Mouse (Mus musculus): Measurements from ENCODE around the gene 1110017D15Rik. TPM values are rescaled to one million over a fixed set of nuclear protein-coding genes. Genes with fewer than 3 reads are reported as not detected.

Gene 1110017D15Rik
- polyA plus RNA-seq, 1 experiment from 2014 or later, result 0.65 TPM

DNA sequence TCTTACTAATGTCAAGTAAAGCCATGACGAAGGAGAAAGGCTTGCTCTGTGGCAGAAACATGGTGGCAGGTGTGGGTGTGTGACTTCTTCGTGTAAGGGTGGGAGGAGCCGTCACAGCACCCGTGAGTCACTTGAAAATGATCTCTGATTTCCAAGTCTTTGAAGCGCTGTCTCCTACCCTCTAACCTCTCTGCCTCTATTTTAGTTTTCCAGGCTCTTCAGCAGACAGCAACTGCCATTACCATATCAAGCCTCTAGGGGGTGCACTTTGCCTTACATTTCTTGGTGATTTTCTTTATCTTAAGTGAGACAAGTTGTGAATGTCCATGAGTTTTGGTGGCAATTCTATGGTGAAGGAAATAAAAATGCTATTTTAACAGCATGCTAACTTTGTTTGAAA is 5.7 kb upstream of the 1110017D15Rik start:
- no peaks in the 10 kb centered on the region; the same call in none of the 2 replicates for H3K27me3 ChIP-seq (ENCODE audit: control insufficient read depth, insufficient read depth, low read length)
- WGBS, result 40% methylated on average over 5 of the region's 5 CpGs
- H3K9ac ChIP-seq (ENCODE audit: low read length), result no peak overlapping the region
- H3K4me2 ChIP-seq (ENCODE audit: low read depth, low read length), result no peak overlapping the region
- no peaks in the 10 kb centered on the region for H3K4me1 ChIP-seq (ENCODE audit: control insufficient read depth, insufficient read depth, low read length)
- no peak for ATAC-seq (ENCODE audit: insufficient read depth, low FRiP score)
- H3K36me3 ChIP-seq (ENCODE audit: control insufficient read depth, insufficient read depth, low read length), result no peaks in the 10 kb centered on the region
- no peak overlapping the region for H3K4me3 ChIP-seq (replicated peaks; ENCODE audit: low read length)
- H3K9me3 ChIP-seq (replicated peaks; ENCODE audit: control insufficient read depth, low read length), result no peaks in the 10 kb centered on the region
- H3K27ac ChIP-seq (ENCODE audit: low read length), result no peak overlapping the region

DNA sequence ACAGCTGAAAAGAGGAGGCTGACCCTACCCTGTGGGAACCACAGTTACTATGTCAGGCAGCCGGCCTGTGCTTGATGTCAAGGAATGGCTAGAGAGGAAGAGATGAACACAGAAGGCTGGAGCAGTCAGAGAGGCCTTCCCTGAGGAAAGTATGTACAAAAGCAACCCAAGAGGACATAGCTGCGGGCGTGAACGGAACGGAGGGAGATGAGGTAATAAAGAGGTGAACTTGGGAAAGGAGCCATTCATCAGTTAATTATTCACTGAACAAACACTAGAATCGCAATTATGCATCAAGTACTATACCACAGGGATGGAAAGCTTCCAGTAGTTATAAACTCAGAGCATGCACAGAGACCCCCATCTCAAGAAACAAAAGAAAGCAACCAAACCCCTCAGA is 5.0 kb upstream of the 1110017D15Rik start:
- no peak overlapping the region for H3K27ac ChIP-seq (ENCODE audit: low read length)
- no peak overlapping the region for H3K4me2 ChIP-seq (ENCODE audit: low read depth, low read length)
- no peak overlapping the region for H3K9ac ChIP-seq (ENCODE audit: low read length)
- no peaks in the 10 kb centered on the region for H3K4me1 ChIP-seq (ENCODE audit: control insufficient read depth, insufficient read depth, low read length)
- 83% methylated on average over 6 of the region's 6 CpGs for WGBS
- H3K4me3 ChIP-seq (replicated peaks; ENCODE audit: low read length), result no peak overlapping the region
- H3K36me3 ChIP-seq (ENCODE audit: control insufficient read depth, insufficient read depth, low read length), result no peaks in the 10 kb centered on the region
- H3K27me3 ChIP-seq (ENCODE audit: control insufficient read depth, insufficient read depth, low read length), result no peaks in the 10 kb centered on the region; the same call in none of the 2 replicates
- no peak for ATAC-seq (ENCODE audit: insufficient read depth, low FRiP score)
- no peaks in the 10 kb centered on the region for H3K9me3 ChIP-seq (replicated peaks; ENCODE audit: control insufficient read depth, low read length)

DNA sequence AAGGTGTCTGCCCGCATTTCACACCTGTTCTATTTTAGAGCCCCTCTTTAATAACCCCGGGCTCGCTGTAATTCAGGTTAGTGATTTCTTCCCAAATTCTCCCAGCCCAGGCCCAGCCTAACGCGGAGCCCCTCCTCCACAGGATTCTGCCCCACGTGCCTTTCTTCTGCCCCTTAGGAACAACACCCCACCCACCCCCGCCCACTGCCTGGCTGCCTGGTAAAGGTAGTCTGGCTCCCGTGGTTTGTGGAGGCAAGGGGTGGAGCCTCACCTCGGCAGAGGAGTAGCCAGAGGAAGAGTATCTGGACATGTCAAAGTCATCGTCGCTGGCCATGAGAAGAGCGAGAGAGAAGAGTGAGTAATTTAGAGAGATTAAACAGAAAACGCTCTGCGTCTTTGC is 3.5 kb upstream of the 1110017D15Rik start:
- no peak overlapping the region for H3K4me3 ChIP-seq (replicated peaks; ENCODE audit: low read length)
- no peak overlapping the region; the same call in 1 of the 2 replicates for H3K9ac ChIP-seq (ENCODE audit: low read length)
- no peak overlapping the region for H3K27ac ChIP-seq (ENCODE audit: low read length)
- H3K4me2 ChIP-seq (ENCODE audit: low read depth, low read length), result no peak overlapping the region
- 28% methylated on average over 14 of the region's 14 CpGs for WGBS
- no peaks in the 10 kb centered on the region for H3K4me1 ChIP-seq (ENCODE audit: control insufficient read depth, insufficient read depth, low read length)
- no peaks in the 10 kb centered on the region for H3K9me3 ChIP-seq (replicated peaks; ENCODE audit: control insufficient read depth, low read length)
- no peak for ATAC-seq (ENCODE audit: insufficient read depth, low FRiP score)
- H3K36me3 ChIP-seq (ENCODE audit: control insufficient read depth, insufficient read depth, low read length), result no peaks in the 10 kb centered on the region
- no peaks in the 10 kb centered on the region; the same call in none of the 2 replicates for H3K27me3 ChIP-seq (ENCODE audit: control insufficient read depth, insufficient read depth, low read length)

DNA sequence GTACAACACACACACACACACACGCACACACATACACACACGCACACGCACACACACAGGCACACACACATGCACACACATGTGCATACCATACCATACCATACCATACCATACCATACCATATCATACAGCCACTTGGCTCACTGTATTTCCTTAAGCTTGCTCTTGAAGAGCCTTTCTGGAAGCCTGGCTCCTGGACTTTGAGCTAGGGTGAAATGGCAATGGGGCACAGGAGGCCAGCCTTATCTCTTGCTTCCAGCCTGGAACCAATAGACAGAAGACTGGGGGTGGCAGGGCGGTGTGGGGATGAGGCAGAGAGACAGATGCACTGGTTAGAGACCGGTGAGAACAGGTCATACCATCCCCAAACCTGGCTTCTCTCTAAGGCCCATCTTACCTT is 2.1 kb upstream of the 1110017D15Rik start:
- Histone ChIP-seq H3K27ac (ENCODE audit: low read length) (no peak overlapping the region), H3K4me3 (replicated peaks; ENCODE audit: low read length) (no peak overlapping the region), H3K36me3 (ENCODE audit: control insufficient read depth, insufficient read depth, low read length) (no peaks in the 10 kb centered on the region), H3K9me3 (replicated peaks; ENCODE audit: control insufficient read depth, low read length) (no peaks in the 10 kb centered on the region), H3K9ac (ENCODE audit: low read length) (no peak overlapping the region), H3K27me3 (ENCODE audit: control insufficient read depth, insufficient read depth, low read length) (no peaks in the 10 kb centered on the region; the same call in none of the 2 replicates), H3K4me2 (ENCODE audit: low read depth, low read length) (no peak overlapping the region), H3K4me1 (ENCODE audit: control insufficient read depth, insufficient read depth, low read length) (no peaks in the 10 kb centered on the region)
- WGBS, result 92% methylated on average over 5 of the region's 5 CpGs
- ATAC-seq (ENCODE audit: insufficient read depth, low FRiP score), result no peak

DNA sequence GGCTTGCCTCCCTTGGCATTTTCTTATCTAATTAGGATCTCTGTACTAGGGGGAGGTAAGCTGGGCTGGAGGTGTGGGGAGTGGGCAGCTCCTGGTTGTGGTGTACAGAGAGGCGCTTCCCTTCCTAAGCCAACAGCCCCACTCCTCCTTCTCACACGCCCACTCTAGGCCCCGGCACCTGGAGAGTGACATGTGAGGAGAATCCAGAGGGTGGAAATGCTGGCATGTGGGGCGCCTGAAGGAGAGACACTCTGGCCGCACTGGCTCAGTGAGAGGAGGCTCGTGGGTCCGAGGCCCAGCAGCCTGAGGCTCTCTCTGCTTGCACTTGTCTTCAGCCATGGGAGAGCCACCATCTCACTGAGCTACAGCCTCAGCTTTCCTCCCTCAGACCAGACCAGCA is 1.2 kb upstream of the 1110017D15Rik start:
- Histone ChIP-seq H3K9ac (ENCODE audit: low read length) (no peak overlapping the region), H3K4me3 (replicated peaks; ENCODE audit: low read length) (no peak overlapping the region), H3K4me2 (ENCODE audit: low read depth, low read length) (no peak overlapping the region), H3K4me1 (ENCODE audit: control insufficient read depth, insufficient read depth, low read length) (no peaks in the 10 kb centered on the region), H3K27ac (ENCODE audit: low read length) (no peak overlapping the region), H3K36me3 (ENCODE audit: control insufficient read depth, insufficient read depth, low read length) (no peaks in the 10 kb centered on the region), H3K9me3 (replicated peaks; ENCODE audit: control insufficient read depth, low read length) (no peaks in the 10 kb centered on the region), H3K27me3 (ENCODE audit: control insufficient read depth, insufficient read depth, low read length) (no peaks in the 10 kb centered on the region; the same call in 1 of the 2 replicates)
- no peak for ATAC-seq (ENCODE audit: insufficient read depth, low FRiP score)
- WGBS, result 73% methylated on average over 7 of the region's 7 CpGs

DNA sequence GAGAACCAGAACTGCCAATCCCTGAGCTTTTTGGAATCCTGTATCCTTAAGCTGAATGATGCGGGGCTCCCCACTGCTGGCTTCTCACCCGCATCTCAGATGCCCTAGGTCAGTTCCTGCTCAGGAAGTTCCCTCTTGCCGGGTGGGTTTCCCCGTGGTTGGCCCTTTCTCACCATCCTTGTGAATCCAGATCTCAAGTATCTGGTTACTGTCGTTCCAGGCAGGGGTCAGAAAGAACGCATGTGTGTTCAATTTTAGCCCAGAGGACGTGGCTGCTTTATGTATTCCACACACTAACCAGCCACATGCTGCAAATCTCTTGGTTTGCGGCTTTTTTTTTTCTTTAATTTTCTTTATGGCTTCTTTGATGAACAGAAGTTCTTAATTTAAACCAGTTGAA is 3.4 kb downstream of the 1110017D15Rik start:
- 22% methylated on average over 8 of the region's 8 CpGs for WGBS
- Histone ChIP-seq H3K27me3 (ENCODE audit: control insufficient read depth, insufficient read depth, low read length) (no peaks in the 10 kb centered on the region; the same call in 1 of the 2 replicates), H3K4me3 (replicated peaks; ENCODE audit: low read length) (no peak overlapping the region), H3K27ac (ENCODE audit: low read length) (no peak overlapping the region), H3K4me2 (ENCODE audit: low read depth, low read length) (no peak overlapping the region), H3K9me3 (replicated peaks; ENCODE audit: control insufficient read depth, low read length) (no peaks in the 10 kb centered on the region), H3K36me3 (ENCODE audit: control insufficient read depth, insufficient read depth, low read length) (no peaks in the 10 kb centered on the region), H3K9ac (ENCODE audit: low read length) (no peak overlapping the region), H3K4me1 (ENCODE audit: control insufficient read depth, insufficient read depth, low read length) (no peaks in the 10 kb centered on the region)
- no peak for ATAC-seq (ENCODE audit: insufficient read depth, low FRiP score)

DNA sequence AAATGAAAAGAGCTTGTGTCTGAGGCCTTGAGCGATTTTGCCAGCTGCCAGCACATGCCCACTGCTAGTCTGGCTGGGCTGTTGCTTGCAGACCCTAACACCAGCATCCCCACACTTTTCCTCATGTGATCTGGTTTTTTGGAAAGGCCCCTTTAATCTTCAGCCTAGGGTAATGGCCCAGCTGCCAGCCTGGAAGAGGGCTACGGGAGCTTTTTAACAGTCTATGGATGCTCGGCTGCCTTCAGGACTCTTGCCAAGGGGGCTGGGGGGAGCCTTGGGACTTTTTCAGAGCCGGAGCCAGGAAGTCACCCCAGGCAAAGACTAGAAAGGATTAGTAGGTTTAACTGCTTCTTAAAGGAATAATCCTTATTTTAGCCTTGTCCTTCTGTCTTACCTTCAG is 3.8 kb downstream of the 1110017D15Rik start:
- 44% methylated on average over 4 of the region's 4 CpGs for WGBS
- H3K9me3 ChIP-seq (replicated peaks; ENCODE audit: control insufficient read depth, low read length), result no peaks in the 10 kb centered on the region

DNA sequence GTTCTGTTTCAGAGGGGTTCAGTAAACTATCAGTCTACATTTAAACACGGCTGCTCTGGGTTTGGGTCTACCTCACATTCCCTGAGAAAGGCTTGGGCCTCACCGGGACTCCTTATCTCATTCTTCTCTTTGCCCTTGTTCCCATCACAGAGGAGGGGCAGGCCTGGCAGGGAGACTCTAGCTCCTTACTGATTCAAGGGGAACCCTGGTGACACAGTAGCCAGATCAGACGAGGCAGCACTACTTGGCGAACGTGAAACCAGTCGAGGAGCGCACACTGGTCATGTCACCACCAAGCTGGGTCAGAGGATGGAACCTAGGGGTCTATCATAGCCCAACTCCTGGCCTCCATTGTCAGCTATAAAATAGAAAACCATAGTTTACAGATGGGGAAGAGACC is 9.1 kb downstream of the 1110017D15Rik start:
- H3K9ac ChIP-seq (ENCODE audit: low read length), result no peak overlapping the region
- H3K27me3 ChIP-seq (ENCODE audit: control insufficient read depth, insufficient read depth, low read length), result no peaks in the 10 kb centered on the region; the same call in 1 of the 2 replicates
- no peak for ATAC-seq (ENCODE audit: insufficient read depth, low FRiP score)
- no peaks in the 10 kb centered on the region for H3K9me3 ChIP-seq (replicated peaks; ENCODE audit: control insufficient read depth, low read length)
- no peaks in the 10 kb centered on the region for H3K36me3 ChIP-seq (ENCODE audit: control insufficient read depth, insufficient read depth, low read length)
- H3K4me2 ChIP-seq (ENCODE audit: low read depth, low read length), result no peak overlapping the region
- no peak overlapping the region for H3K4me3 ChIP-seq (replicated peaks; ENCODE audit: low read length)
- no peak overlapping the region for H3K27ac ChIP-seq (ENCODE audit: low read length)
- WGBS, result 54% methylated on average over 7 of the region's 7 CpGs
- H3K4me1 ChIP-seq (ENCODE audit: control insufficient read depth, insufficient read depth, low read length), result peaks cover 8% of the 10 kb centered on the region; the same call in 1 of the 2 replicates

More for the DNA sequence above, 3.8 kb downstream of the 1110017D15Rik start:
- no peak for ATAC-seq (ENCODE audit: insufficient read depth, low FRiP score)
- Histone ChIP-seq H3K27me3 (ENCODE audit: control insufficient read depth, insufficient read depth, low read length) (no peaks in the 10 kb centered on the region; the same call in 1 of the 2 replicates), H3K36me3 (ENCODE audit: control insufficient read depth, insufficient read depth, low read length) (no peaks in the 10 kb centered on the region), H3K4me3 (replicated peaks; ENCODE audit: low read length) (no peak overlapping the region), H3K27ac (ENCODE audit: low read length) (no peak overlapping the region), H3K4me2 (ENCODE audit: low read depth, low read length) (no peak overlapping the region), H3K9ac (ENCODE audit: low read length) (no peak overlapping the region), H3K4me1 (ENCODE audit: control insufficient read depth, insufficient read depth, low read length) (no peaks in the 10 kb centered on the region)

DNA sequence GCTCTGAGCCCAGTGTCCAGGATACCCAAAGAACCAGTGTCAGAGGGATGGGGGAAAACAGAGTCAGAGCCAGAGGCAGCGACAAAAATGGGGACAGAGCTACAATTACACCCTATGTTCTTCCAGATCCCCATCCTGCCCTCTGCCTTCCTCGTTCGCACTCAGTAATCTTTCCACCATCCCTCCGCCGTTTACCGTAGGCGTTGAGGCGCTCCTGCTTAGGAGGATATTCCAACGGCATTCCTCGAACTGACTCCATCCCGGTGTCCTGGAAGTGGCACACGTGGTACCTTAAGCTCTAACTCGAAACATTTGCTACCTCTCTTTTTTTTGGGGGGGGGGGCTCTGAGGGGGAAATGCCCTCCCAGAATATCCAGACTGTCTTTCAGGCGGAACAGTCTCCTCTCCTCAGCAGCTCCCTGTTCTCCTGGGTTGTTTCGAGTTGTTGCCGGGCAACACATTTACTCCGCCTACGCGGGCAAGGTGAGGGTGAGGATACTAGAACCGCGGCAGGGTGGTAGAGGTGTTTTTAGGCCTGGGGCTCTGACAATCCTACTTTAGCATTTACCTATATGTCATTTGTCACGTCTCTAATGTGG is 9.7 kb downstream of the 1110017D15Rik start:
- H3K27me3 ChIP-seq (ENCODE audit: control insufficient read depth, insufficient read depth, low read length), result no peaks in the 10 kb centered on the region; the same call in 1 of the 2 replicates
- peak overlapping the region; percentile 73 for H3K9ac ChIP-seq (ENCODE audit: low read length)
- no peaks in the 10 kb centered on the region for H3K9me3 ChIP-seq (replicated peaks; ENCODE audit: control insufficient read depth, low read length)
- no peak for ATAC-seq (ENCODE audit: insufficient read depth, low FRiP score)
- no peak overlapping the region for H3K27ac ChIP-seq (ENCODE audit: low read length)
- peak overlapping the region; percentile 95 for H3K4me2 ChIP-seq (ENCODE audit: low read depth, low read length)
- H3K4me1 ChIP-seq (ENCODE audit: control insufficient read depth, insufficient read depth, low read length), result peaks cover 8% of the 10 kb centered on the region; the same call in 1 of the 2 replicates
- peak overlapping the region; percentile 60 for H3K4me3 ChIP-seq (replicated peaks; ENCODE audit: low read length)
- WGBS, result 5% methylated on average over 22 of the region's 22 CpGs
- H3K36me3 ChIP-seq (ENCODE audit: control insufficient read depth, insufficient read depth, low read length), result no peaks in the 10 kb centered on the region
